20 mouse cellular contexts compared by ENCODE assay signal in genomic region chr7:66982084-66982483, GRCm38 (mm10).
DNase-seq lines count a peak whose midpoint lies in the region; ATAC-seq and TF ChIP-seq lines count a peak whose summit lies in the region.
"Had no signal": no experiment of that assay in that cellular context is flagged by ENCODE, and none has a peak within 500 bp of the region (broad histone marks: within the 10 kb centered on the region; RNA-seq: fewer than 3 reads in every experiment).

No protein-coding gene starts in this region.

- no peaks in the 10 kb centered on the region for H3K79me2 ChIP-seq in MEL (ENCODE audit: control insufficient read depth, insufficient read depth, low read length, poor library complexity)

- no peaks in the 10 kb centered on the region for H3K4me1 ChIP-seq in testis, adult 2 months (ENCODE audit: control insufficient read depth, insufficient read depth, low read length)
- H3K4me1 ChIP-seq in MEL (ENCODE audit: control insufficient read depth in 1 of 2, insufficient read depth in 2 of 2, low read length in 2 of 2): no peaks in the 10 kb centered on the region; a peak in 1 of 4 replicates
- H3K4me1 ChIP-seq in neural tube, embryonic 15.5 days: 0 out of 2 replicates have a peak, but pooled peaks cover 6% of the 10 kb centered on the region
- no peaks in the 10 kb centered on the region for H3K4me1 ChIP-seq in stomach, postnatal 0 days (replicated peaks; ENCODE audit: control insufficient read depth, insufficient read depth)
- H3K4me1 ChIP-seq: forebrain, embryonic 12.5 days had no signal

- H3K4me3 ChIP-seq in testis, adult 2 months (ENCODE audit: control insufficient read depth, low read depth, low read length): peak overlapping the region; percentile 13; the same call in 1 of the 2 replicates
- no peak overlapping the region for H3K4me3 ChIP-seq in MEL (ENCODE audit: control insufficient read depth in 1 of 2, insufficient read depth in 1 of 2, low read depth in 2 of 2, low read length in 2 of 2)
- H3K4me3 ChIP-seq in neural tube, embryonic 15.5 days (replicated peaks): no peak overlapping the region
- no peak overlapping the region for H3K4me3 ChIP-seq in stomach, postnatal 0 days (ENCODE audit: low read depth, low read length)
- H3K4me3 ChIP-seq: embryonic facial prominence, embryonic 13.5 days; forebrain, embryonic 12.5 days; heart, embryonic 15.5 days had no signal

- peak; percentile 30 to 64; a peak in 3 of 4 replicates for TF ChIP-seq EP300 in MEL (IDR thresholded peaks at IDR 0.05; ENCODE audit: low read depth in 1 of 2, low read length in 2 of 2)
- no peak for TF ChIP-seq EP300 in stomach, postnatal 0 days (optimal IDR thresholded peaks at IDR 0.05)

- no peak for TF ChIP-seq RAD21 in MEL (IDR thresholded peaks at IDR 0.05; ENCODE audit: low read depth, low read length)

- TF ChIP-seq CTCF in testis, adult 2 months (IDR thresholded peaks at IDR 0.05; ENCODE audit: control insufficient read depth, insufficient read depth, insufficient replicate concordance, low read depth, low read length): no peak
- TF ChIP-seq CTCF in MEL (IDR thresholded peaks at IDR 0.05 in 2 of 3, conservative IDR thresholded peaks at IDR 0.05 in 1 of 3; ENCODE audit: control insufficient read depth in 1 of 3, insufficient read depth in 1 of 3, low read depth in 2 of 3, low read length in 3 of 3, poor library complexity in 1 of 3, severe bottlenecking in 1 of 3): no peak
- TF ChIP-seq CTCF in stomach, postnatal 0 days (IDR thresholded peaks at IDR 0.05; ENCODE audit: low read depth): no peak

- H3K36me3 ChIP-seq in testis, adult 2 months (ENCODE audit: control insufficient read depth, insufficient read depth, low read length): no peaks in the 10 kb centered on the region
- H3K36me3 ChIP-seq in MEL (ENCODE audit: control insufficient read depth in 1 of 2, insufficient read depth in 2 of 2, low read length in 2 of 2): no peaks in the 10 kb centered on the region; a peak in 1 of 4 replicates
- no peaks in the 10 kb centered on the region for H3K36me3 ChIP-seq in neural tube, embryonic 15.5 days
- no peaks in the 10 kb centered on the region for H3K36me3 ChIP-seq in stomach, postnatal 0 days (ENCODE audit: control insufficient read depth, insufficient read depth, low read length)
- H3K36me3 ChIP-seq: embryonic facial prominence, embryonic 13.5 days; forebrain, embryonic 12.5 days; G1E; heart, embryonic 15.5 days had no signal

- no peak for DNase-seq in testis, postnatal 14 days (ENCODE audit: low spot score)
- peak; percentile 6 for DNase-seq in MEL (ENCODE audit: low read depth, low spot score)
- DNase-seq in stomach, postnatal 0 days (ENCODE audit: low spot score): no peak
- DNase-seq: adrenal gland, postnatal 14 days; B cell, adult 2 months; cerebellum, adult 11-12 months; cerebellum, adult 9-10 months; cerebellum, postnatal 25 days; gastrocnemius, postnatal 14 days had no signal

- H3K27me3 ChIP-seq in testis, adult 2 months (ENCODE audit: control insufficient read depth, insufficient read depth, low read length): no peaks in the 10 kb centered on the region
- H3K27me3 ChIP-seq in MEL (ENCODE audit: control insufficient read depth in 1 of 2, insufficient read depth in 2 of 2, low read length in 2 of 2): no peaks in the 10 kb centered on the region
- no peaks in the 10 kb centered on the region for H3K27me3 ChIP-seq in neural tube, embryonic 15.5 days (replicated peaks)
- H3K27me3 ChIP-seq in stomach, postnatal 0 days (ENCODE audit: control insufficient read depth, insufficient read depth, low read length): no peaks in the 10 kb centered on the region
- H3K27me3 ChIP-seq: embryonic facial prominence, embryonic 13.5 days; forebrain, embryonic 12.5 days; heart, embryonic 15.5 days had no signal

- 68% methylated on average over 5 of the region's 5 CpGs for WGBS in neural tube, embryonic 15.5 days
- WGBS in stomach, postnatal 0 days: 80% methylated on average over 5 of the region's 5 CpGs

- no peak overlapping the region for H3K4me2 ChIP-seq in neural tube, embryonic 15.5 days
- no peak overlapping the region for H3K4me2 ChIP-seq in stomach, postnatal 0 days (replicated peaks; ENCODE audit: low read depth)
- H3K4me2 ChIP-seq: embryonic facial prominence, embryonic 13.5 days; forebrain, embryonic 12.5 days; heart, embryonic 15.5 days had no signal

- peak; percentile 57 for ATAC-seq in granulocyte monocyte progenitor cell, adult 5-6 weeks (replicated peaks; ENCODE audit: poor library complexity, severe bottlenecking)
- ATAC-seq in neural tube, embryonic 15.5 days (ENCODE audit: low FRiP score): no peak
- no peak for ATAC-seq in stomach, postnatal 0 days (ENCODE audit: low FRiP score, low TSS enrichment)
- ATAC-seq: CD4-positive, CD25-positive, alpha-beta regulatory T cell, adult 4 months; forebrain, embryonic 16.5 days; hindbrain, embryonic 16.5 days; inflammation-experienced regulatory T-cells, adult 6 months had no signal

- no peaks in the 10 kb centered on the region for H3K9me3 ChIP-seq in MEL (replicated peaks; ENCODE audit: insufficient read depth, low read length)
- no peaks in the 10 kb centered on the region for H3K9me3 ChIP-seq in neural tube, embryonic 15.5 days (replicated peaks)
- no peaks in the 10 kb centered on the region for H3K9me3 ChIP-seq in stomach, postnatal 0 days (ENCODE audit: control insufficient read depth, low read length)
- H3K9me3 ChIP-seq: embryonic facial prominence, embryonic 13.5 days; forebrain, embryonic 12.5 days; heart, embryonic 15.5 days had no signal

- H3K27ac ChIP-seq in testis, adult 2 months (ENCODE audit: control insufficient read depth, insufficient read depth, low read depth, low read length): no peak overlapping the region
- H3K27ac ChIP-seq in MEL (ENCODE audit: control insufficient read depth, low read depth, low read length): no peak overlapping the region
- no peak overlapping the region for H3K27ac ChIP-seq in neural tube, embryonic 15.5 days (replicated peaks)
- no peak overlapping the region for H3K27ac ChIP-seq in stomach, postnatal 0 days (replicated peaks)
- H3K27ac ChIP-seq: embryonic facial prominence, embryonic 13.5 days; forebrain, embryonic 12.5 days had no signal

- TF ChIP-seq POLR2A in testis, adult 2 months (IDR thresholded peaks at IDR 0.05; ENCODE audit: control insufficient read depth, low read depth, low read length): no peak
- no peak for TF ChIP-seq POLR2A in MEL (IDR thresholded peaks at IDR 0.05; ENCODE audit: control insufficient read depth in 1 of 2, insufficient read depth in 1 of 2, low read depth in 1 of 2, low read length in 2 of 2, poor library complexity in 1 of 2)

- H3K9ac ChIP-seq in MEL (ENCODE audit: control insufficient read depth, low read depth, low read length, poor library complexity, severe bottlenecking): no peak overlapping the region
- no peak overlapping the region for H3K9ac ChIP-seq in neural tube, embryonic 15.5 days (replicated peaks)
- no peak overlapping the region for H3K9ac ChIP-seq in stomach, postnatal 0 days (ENCODE audit: low read length)
- H3K9ac ChIP-seq: embryonic facial prominence, embryonic 13.5 days; forebrain, embryonic 12.5 days; heart, embryonic 15.5 days had no signal

TF ChIP-seq in MEL, 35 proteins besides CTCF, POLR2A, EP300 and RAD21:
- TF ChIP-seq RCOR1 (IDR thresholded peaks at IDR 0.05; ENCODE audit: low read depth, low read length) (no peak), TBP (IDR thresholded peaks at IDR 0.05; ENCODE audit: low read depth, low read length) (no peak), MYB (IDR thresholded peaks at IDR 0.05; ENCODE audit: low read depth, low read length) (peak; percentile 84)
